ENCODE assay signal across 28 mouse cellular contexts in the genomic region with DNA sequence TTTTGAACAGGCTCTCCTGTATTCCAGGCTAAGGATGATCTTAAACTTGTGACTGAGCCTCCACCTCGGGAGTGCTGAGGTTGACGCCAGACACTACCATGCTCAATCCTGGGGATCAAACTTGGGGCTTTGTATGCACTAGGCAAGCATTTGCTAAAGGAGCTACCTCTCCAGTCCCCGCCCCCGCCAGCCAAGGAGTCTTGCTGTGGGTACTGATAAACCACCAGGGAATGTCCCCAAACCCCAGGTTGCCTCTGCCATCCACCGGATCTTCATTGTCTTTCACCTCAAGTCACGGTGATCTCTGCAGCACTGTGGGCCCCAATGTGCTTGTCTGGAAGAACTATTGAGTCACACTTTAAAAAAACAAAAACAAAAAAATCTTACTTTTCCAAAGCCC.
DNase-seq lines count a peak whose midpoint lies in the region; ATAC-seq and TF ChIP-seq lines count a peak whose summit lies in the region.
"Had no signal": no experiment of that assay in that cellular context is flagged by ENCODE, and none has a peak within 500 bp of the region (broad histone marks: within the 10 kb centered on the region; RNA-seq: fewer than 3 reads in every experiment).

No protein-coding gene starts in this region.

- no peak; the same call in 1 of the 2 replicates for TF ChIP-seq RAD21 in CH12.LX (IDR thresholded peaks at IDR 0.05; ENCODE audit: low read depth, low read length)

- H3K27ac ChIP-seq in liver, embryonic 11.5 days (ENCODE audit: low read depth, low read length): no peak overlapping the region
- H3K27ac ChIP-seq in CH12.LX (ENCODE audit: insufficient read depth, low read depth): no peak overlapping the region
- no peak overlapping the region for H3K27ac ChIP-seq in hindbrain, embryonic 11.5 days (ENCODE audit: low read depth, low read length)
- H3K27ac ChIP-seq: embryonic facial prominence, embryonic 12.5 days; embryonic facial prominence, embryonic 15.5 days; heart, embryonic 10.5 days; heart, embryonic 13.5 days; hindbrain, embryonic 12.5 days; hindbrain, embryonic 15.5 days; intestine, embryonic 15.5 days had no signal

- H3K79me2 ChIP-seq in CH12.LX (replicated peaks; ENCODE audit: control insufficient read depth, extremely low read depth, insufficient read depth, poor library complexity, severe bottlenecking): no peaks in the 10 kb centered on the region

- DNase-seq in liver (peak; percentile 52), CH12.LX (ENCODE audit: extremely low read depth) (peak; percentile 52)
- DNase-seq in liver, embryonic 11.5 days (ENCODE audit: low spot score): no peak
- peak; percentile 56 for DNase-seq in induced T-regulatory cell, adult 2 months (ENCODE audit: low read depth)
- DNase-seq in hindbrain, embryonic 11.5 days (ENCODE audit: low spot score): no peak
- DNase-seq in gastrocnemius, adult 18-20 months (ENCODE audit: low spot score): no peak
- DNase-seq: adrenal gland, postnatal 10 days; adrenal gland, postnatal 36 days; B cell, adult 2 months; cerebellum, adult 11 months; cerebellum, adult 2 months; cerebellum, adult 9-11 months; cerebellum, postnatal 25 days; forebrain, postnatal 0 days; gastrocnemius, postnatal 25 days; heart, adult 18-20 months; heart, postnatal 14 days; heart, postnatal 4 days had no signal

- no peak for ATAC-seq in liver, embryonic 11.5 days (replicated peaks; ENCODE audit: low FRiP score)
- ATAC-seq in hindbrain, embryonic 11.5 days (ENCODE audit: low FRiP score): no peak
- ATAC-seq: forebrain, embryonic 14.5 days; forebrain, postnatal 0 days; intestine, embryonic 15.5 days; Patski had no signal

- dilution Hi-C loops in CH12.LX (cut with MboI; ENCODE audit: extremely low pct_ligation_motif_present, extremely low pct_unique_long_range_greater_than_20kb, low sequenced_read_pairs): no loop called here

- in situ Hi-C loops in CH12.LX (cut with MboI; ENCODE audit: low pct_ligation_motif_present, low pct_unique_long_range_greater_than_20kb, low sequenced_read_pairs): no loop called here

- TF ChIP-seq CTCF in CH12.LX (conservative IDR thresholded peaks at IDR 0.05 in 1 of 2, IDR thresholded peaks at IDR 0.05 in 1 of 2; ENCODE audit: low read depth in 2 of 2, low read length in 2 of 2): no peak

- no peak for TF ChIP-seq EP300 in CH12.LX (IDR thresholded peaks at IDR 0.05; ENCODE audit: low read length)

- H3K4me1 ChIP-seq in liver, embryonic 11.5 days (replicated peaks; ENCODE audit: control insufficient read depth, insufficient read depth, low read length): peaks cover 20% of the 10 kb centered on the region
- H3K4me1 ChIP-seq in CH12.LX (ENCODE audit: control insufficient read depth in 1 of 2, insufficient read depth in 2 of 2): peaks cover 9 to 35% of the 10 kb centered on the region in 2 experiments
- H3K4me1 ChIP-seq in hindbrain, embryonic 11.5 days (replicated peaks; ENCODE audit: control insufficient read depth, insufficient read depth, low read length): peaks cover 3% of the 10 kb centered on the region; the same call in 1 of the 2 replicates
- H3K4me1 ChIP-seq: intestine, embryonic 15.5 days had no signal

- no peak overlapping the region for H3K4me2 ChIP-seq in liver, embryonic 11.5 days
- H3K4me2 ChIP-seq in CH12.LX (ENCODE audit: insufficient read depth, low read depth, poor library complexity, severe bottlenecking): peak overlapping the region; percentile 42
- H3K4me2 ChIP-seq in hindbrain, embryonic 11.5 days (replicated peaks; ENCODE audit: low read depth, low read length): no peak overlapping the region
- H3K4me2 ChIP-seq: embryonic facial prominence, embryonic 12.5 days; embryonic facial prominence, embryonic 15.5 days; heart, embryonic 13.5 days; hindbrain, embryonic 12.5 days; hindbrain, embryonic 15.5 days; intestine, embryonic 15.5 days had no signal

- H3K9ac ChIP-seq in liver, embryonic 11.5 days (ENCODE audit: low read depth, low read length): no peak overlapping the region
- no peak overlapping the region for H3K9ac ChIP-seq in CH12.LX (ENCODE audit: insufficient read depth, low read depth)
- H3K9ac ChIP-seq in hindbrain, embryonic 11.5 days (ENCODE audit: low read depth, low read length): no peak overlapping the region
- H3K9ac ChIP-seq: embryonic facial prominence, embryonic 12.5 days; embryonic facial prominence, embryonic 15.5 days; forebrain, postnatal 0 days; heart, embryonic 13.5 days; hindbrain, embryonic 12.5 days; hindbrain, embryonic 15.5 days; intestine, embryonic 15.5 days had no signal

- no peaks in the 10 kb centered on the region for H3K27me3 ChIP-seq in liver, embryonic 11.5 days (replicated peaks; ENCODE audit: control insufficient read depth, insufficient read depth, low read length)
- H3K27me3 ChIP-seq in CH12.LX (replicated peaks): no peaks in the 10 kb centered on the region
- no peaks in the 10 kb centered on the region for H3K27me3 ChIP-seq in hindbrain, embryonic 11.5 days (ENCODE audit: control insufficient read depth, insufficient read depth, low read length)
- H3K27me3 ChIP-seq: embryonic facial prominence, embryonic 12.5 days; embryonic facial prominence, embryonic 15.5 days; heart, embryonic 13.5 days; hindbrain, embryonic 12.5 days; hindbrain, embryonic 15.5 days; intestine, embryonic 15.5 days; Patski had no signal

- TF ChIP-seq POLR2A in CH12.LX (IDR thresholded peaks at IDR 0.05; ENCODE audit: low read depth, low read length): no peak

- 48% methylated on average over 6 of the region's 6 CpGs for WGBS in liver, embryonic 11.5 days
- WGBS in hindbrain, embryonic 11.5 days: 51% methylated on average over 6 of the region's 6 CpGs

- no peaks in the 10 kb centered on the region for H3K36me3 ChIP-seq in liver, embryonic 11.5 days (ENCODE audit: control insufficient read depth, insufficient read depth, low read length)
- no peaks in the 10 kb centered on the region for H3K36me3 ChIP-seq in CH12.LX (replicated peaks in 1 of 2; ENCODE audit: control insufficient read depth in 1 of 2, insufficient read depth in 1 of 2, low read length in 1 of 2)
- H3K36me3 ChIP-seq in hindbrain, embryonic 11.5 days (ENCODE audit: control insufficient read depth, insufficient read depth, low read length): no peaks in the 10 kb centered on the region
- H3K36me3 ChIP-seq: embryonic facial prominence, embryonic 12.5 days; embryonic facial prominence, embryonic 15.5 days; G1E; heart, embryonic 10.5 days; hindbrain, embryonic 12.5 days; hindbrain, embryonic 15.5 days; intestine, embryonic 15.5 days had no signal

- H3K4me3 ChIP-seq in liver, embryonic 11.5 days (ENCODE audit: low read depth, low read length): no peak overlapping the region
- no peak overlapping the region for H3K4me3 ChIP-seq in CH12.LX (replicated peaks in 1 of 3; ENCODE audit: low read depth in 2 of 3, low read length in 2 of 3, poor library complexity in 1 of 3)
- no peak overlapping the region for H3K4me3 ChIP-seq in hindbrain, embryonic 11.5 days (ENCODE audit: low read depth, low read length)
- H3K4me3 ChIP-seq: embryonic facial prominence, embryonic 12.5 days; embryonic facial prominence, embryonic 15.5 days; heart, embryonic 10.5 days; heart, embryonic 13.5 days; hindbrain, embryonic 12.5 days; hindbrain, embryonic 15.5 days; intestine, embryonic 15.5 days had no signal

- H3K9me3 ChIP-seq in liver, embryonic 11.5 days (ENCODE audit: control insufficient read depth, low read length): no peaks in the 10 kb centered on the region
- no peaks in the 10 kb centered on the region for H3K9me3 ChIP-seq in CH12.LX (replicated peaks; ENCODE audit: low read length)
- no peaks in the 10 kb centered on the region for H3K9me3 ChIP-seq in hindbrain, embryonic 11.5 days (ENCODE audit: control insufficient read depth, low read length)
- H3K9me3 ChIP-seq: embryonic facial prominence, embryonic 12.5 days; embryonic facial prominence, embryonic 15.5 days; heart, embryonic 10.5 days; heart, embryonic 13.5 days; hindbrain, embryonic 12.5 days; hindbrain, embryonic 15.5 days; intestine, embryonic 15.5 days had no signal

TF ChIP-seq in CH12.LX, 34 proteins besides CTCF, POLR2A, EP300 and RAD21:
- TF ChIP-seq SMC3 (IDR thresholded peaks at IDR 0.05; ENCODE audit: low read depth, low read length) (no peak), ETS1 (conservative IDR thresholded peaks at IDR 0.05; ENCODE audit: low read depth, low read length) (no peak), CHD2 (IDR thresholded peaks at IDR 0.05; ENCODE audit: low read length) (no peak), HCFC1 (IDR thresholded peaks at IDR 0.05; ENCODE audit: low read depth, low read length) (no peak), GABPA (IDR thresholded peaks at IDR 0.05; ENCODE audit: insufficient replicate concordance, low read depth, low read length) (no peak), ZKSCAN1 (IDR thresholded peaks at IDR 0.05; ENCODE audit: borderline replicate concordance, low read depth, low read length) (no peak), SIN3A (IDR thresholded peaks at IDR 0.05; ENCODE audit: low read length) (no peak), MAFK (IDR thresholded peaks at IDR 0.05; ENCODE audit: insufficient replicate concordance, low read length) (no peak), PAX5 (IDR thresholded peaks at IDR 0.05; ENCODE audit: low read length) (no peak), UBTF (IDR thresholded peaks at IDR 0.05; ENCODE audit: low read depth, low read length) (no peak), RCOR1 (conservative IDR thresholded peaks at IDR 0.05; ENCODE audit: low read depth, low read length) (no peak), MXI1 (IDR thresholded peaks at IDR 0.05; ENCODE audit: low read depth, low read length) (no peak), MYC (IDR thresholded peaks at IDR 0.05; ENCODE audit: low read depth, low read length) (no peak), ZC3H11A (IDR thresholded peaks at IDR 0.05; ENCODE audit: low read depth, low read length) (no peak), BHLHE40 (IDR thresholded peaks at IDR 0.05; ENCODE audit: low read depth, low read length) (no peak), MAZ (IDR thresholded peaks at IDR 0.05; ENCODE audit: low read depth, low read length) (no peak), ZNF384 (IDR thresholded peaks at IDR 0.05; ENCODE audit: low read depth, low read length) (no peak), POLR2AphosphoS2 (IDR thresholded peaks at IDR 0.05; ENCODE audit: low read depth, low read length) (no peak), ELF1 (IDR thresholded peaks at IDR 0.05; ENCODE audit: low read depth, low read length) (no peak), CHD1 (IDR thresholded peaks at IDR 0.05; ENCODE audit: low read depth, low read length) (no peak)

Comparison
In these comparisons a context has a peak if more than half of its experiments do, and no peak if none do; other contexts are left out.
1. DNase-seq: peak in liver (single experiment), CH12.LX (single experiment) and induced T-regulatory cell, adult 2 months (single experiment); none in liver, embryonic 11.5 days (single experiment), hindbrain, embryonic 11.5 days (single experiment) and gastrocnemius, adult 18-20 months (single experiment).